Mouse (Mus musculus) layer of hippocampus, postnatal 25 days (tissue): ENCODE results near the gene Olfr982. TPM values are rescaled to one million over a fixed set of nuclear protein-coding genes. Genes with fewer than 3 reads are reported as not detected.

ENCODE experiments used
- DNase-seq, 2 experiments: peaks; one replicate each; pipeline ENCODE4 v3.0.0; 2022; ENCODE audit warnings: mixed read lengths in 2 of 2, low spot score in 1 of 2; ENCODE audit errors: extremely low spot score in 1 of 2
- total RNA-seq, 2 experiments: library from RNA; stranded (reverse); gene quantifications; 2 replicates each; pipeline ENCODE4 v1.2.3; 2021

The Olfr982 gene
- total RNA-seq: not detected

GRCm38 (mm10) chr9:40073529-40073928 lies at the start of gene Olfr982:
TSS of gene Olfr982 (plus strand) at chr9:40073829.
- DNase-seq: no peak

GRCm38 (mm10) chr9:40050138-40050537 lies 23.5 kb upstream of the Olfr982 start:
- no peak for DNase-seq

- DNase-seq: no peak
Measured at GRCm38 (mm10) chr9:40093495-40093894, 19.9 kb downstream of the Olfr982 start, which contains the start of gene Olfr983. TSS of gene Olfr983 (minus strand) at chr9:40093595.

- no peak for DNase-seq
Measured at GRCm38 (mm10) chr9:40094769-40095168, 21.1 kb downstream of the Olfr982 start.

- no peak for DNase-seq
Measured at GRCm38 (mm10) chr9:40114106-40114505, 40.5 kb downstream of the Olfr982 start, which contains the start of gene Olfr984. TSS of gene Olfr984 (minus strand) at chr9:40114206.

- no peak for DNase-seq
Measured at GRCm38 (mm10) chr9:40116645-40117286, 43.1 kb downstream of the Olfr982 start.

GRCm38 (mm10) chr9:40117287-40117659 lies 43.6 kb downstream of the Olfr982 start:
- DNase-seq: no peak

Other genes starting within 250 kb of the Olfr982 start
- gene Olfr971, start 237.0 kb upstream of the Olfr982 start, total RNA-seq: not detected
- not detected for gene Olfr972, start 207.4 kb upstream of the Olfr982 start, total RNA-seq
- gene Olfr229, start 166.5 kb upstream of the Olfr982 start, total RNA-seq: not detected
- gene Olfr974, start 136.3 kb upstream of the Olfr982 start, total RNA-seq: not detected
- gene Olfr975, start 121.8 kb upstream of the Olfr982 start, total RNA-seq: not detected
- gene Olfr976, start 112.7 kb upstream of the Olfr982 start, total RNA-seq: not detected
- gene Olfr978, start 81.7 kb upstream of the Olfr982 start, total RNA-seq: not detected
- gene Olfr979, start 70.4 kb upstream of the Olfr982 start, total RNA-seq: not detected
- not detected for gene Olfr980, start 64.2 kb upstream of the Olfr982 start, total RNA-seq
- gene Olfr981, start 52.4 kb upstream of the Olfr982 start, total RNA-seq: not detected
- gene Olfr983, start 19.8 kb downstream of the Olfr982 start, total RNA-seq: not detected
- gene Olfr984, start 40.4 kb downstream of the Olfr982 start, total RNA-seq: not detected
- not detected for gene Olfr985, start 56.4 kb downstream of the Olfr982 start, total RNA-seq
- gene Tmem225, start 74.3 kb downstream of the Olfr982 start, total RNA-seq: not detected
- gene Olfr986, start 107.1 kb downstream of the Olfr982 start, total RNA-seq: under 1 TPM in 1 of 2 experiments, not detected in 1; 0.14 TPM
- 1 to 10 TPM; 3.4 to 3.8 TPM for gene Zfp202, start 118.5 kb downstream of the Olfr982 start, total RNA-seq
- gene Scn3b, start 195.4 kb downstream of the Olfr982 start, total RNA-seq: 100 to 1,000 TPM; 248 to 274 TPM